Mouse (Mus musculus) brain, adult 2 months (tissue): ENCODE measurements around the gene Exosc5.
A peak's percentile ranks its signal among the peaks of the same experiment; 100 is the strongest.

Experiments
- DNase-seq: peaks from one replicate; pipeline ENCODE4 v3.0.0; 2011; ENCODE audit warnings: low read depth, low spot score

Gene Exosc5

DNA sequence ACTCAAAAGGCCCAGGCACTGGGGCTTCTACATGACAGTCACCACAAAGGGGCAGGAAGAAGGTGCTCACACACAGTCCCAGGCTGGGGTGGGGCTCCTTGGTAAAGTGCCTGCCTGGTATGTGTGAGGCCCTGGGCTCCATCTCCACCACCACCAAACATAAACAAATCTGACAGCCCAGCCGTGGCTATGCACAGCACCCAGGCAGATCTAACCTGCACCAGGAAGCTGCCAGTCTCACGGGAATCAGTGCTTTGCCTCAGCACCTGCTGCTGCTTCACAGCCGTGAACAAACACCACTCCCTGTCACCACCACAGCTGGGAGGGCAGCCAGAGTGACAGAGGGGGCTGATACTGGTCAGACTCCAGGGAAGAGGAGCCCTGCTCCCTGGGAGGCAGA is 22.6 kb upstream of the Exosc5 start:
- DNase-seq = no peak

DNA sequence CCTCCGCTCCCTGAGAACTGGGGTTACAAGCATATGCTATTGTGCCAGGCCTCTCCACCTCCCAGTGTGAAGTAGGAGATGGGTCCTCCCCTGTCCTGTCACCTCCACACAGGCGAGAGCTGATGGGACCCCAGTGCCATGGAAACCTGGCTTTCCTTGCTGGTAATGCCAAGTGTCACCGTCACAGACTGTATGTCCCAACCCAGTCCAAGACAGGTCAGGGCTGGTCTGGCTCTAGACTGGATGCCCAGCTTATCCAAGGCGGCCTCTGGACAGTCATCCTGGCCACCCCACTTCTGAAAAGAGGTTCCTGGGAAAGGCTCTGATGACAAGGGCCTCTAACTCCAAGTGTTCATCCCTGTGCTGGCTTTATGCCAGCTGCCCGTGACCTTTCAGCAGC is 21.9 kb upstream of the Exosc5 start:
- DNase-seq = no peak

DNA sequence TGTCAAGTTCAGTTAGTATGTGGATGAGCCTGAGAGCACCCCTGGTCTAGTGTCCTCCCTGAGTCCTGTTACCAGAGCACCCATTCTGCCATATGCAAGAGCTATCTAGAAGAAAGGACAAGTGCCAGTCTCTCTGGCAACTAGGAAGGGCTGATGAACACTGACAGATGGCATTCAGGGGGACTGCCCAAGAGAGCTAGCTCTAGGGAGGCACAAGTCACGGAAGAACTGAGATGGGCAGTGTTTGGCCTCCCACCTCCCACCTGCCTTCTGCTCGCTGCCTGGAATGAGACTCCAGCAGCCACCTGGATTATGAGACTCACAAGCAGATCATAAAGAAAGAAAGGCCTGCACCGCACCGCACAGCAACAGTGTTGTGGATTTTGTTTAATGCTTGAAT is 19.2 kb upstream of the Exosc5 start:
- DNase-seq = peak; percentile 88

DNA sequence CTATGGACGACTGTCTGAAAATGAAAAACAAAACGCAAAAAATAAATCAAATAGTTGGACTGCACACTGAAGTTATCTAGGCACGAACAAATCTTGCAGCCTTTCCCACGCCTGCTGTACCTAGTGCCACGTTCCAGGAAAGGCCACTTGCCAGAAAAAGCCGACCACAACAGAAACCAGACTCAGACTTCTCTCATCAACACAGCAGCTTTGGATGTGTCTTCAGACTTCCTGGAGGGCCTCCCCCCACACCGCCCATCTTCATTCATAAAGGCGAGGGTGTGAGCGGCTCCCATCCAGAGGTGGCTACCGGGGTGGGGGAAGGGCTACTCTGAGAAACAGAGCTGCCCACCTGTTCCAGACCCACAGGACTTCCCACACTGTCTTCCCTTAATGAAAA is 14.8 kb upstream of the Exosc5 start:
- no peak for DNase-seq

DNA sequence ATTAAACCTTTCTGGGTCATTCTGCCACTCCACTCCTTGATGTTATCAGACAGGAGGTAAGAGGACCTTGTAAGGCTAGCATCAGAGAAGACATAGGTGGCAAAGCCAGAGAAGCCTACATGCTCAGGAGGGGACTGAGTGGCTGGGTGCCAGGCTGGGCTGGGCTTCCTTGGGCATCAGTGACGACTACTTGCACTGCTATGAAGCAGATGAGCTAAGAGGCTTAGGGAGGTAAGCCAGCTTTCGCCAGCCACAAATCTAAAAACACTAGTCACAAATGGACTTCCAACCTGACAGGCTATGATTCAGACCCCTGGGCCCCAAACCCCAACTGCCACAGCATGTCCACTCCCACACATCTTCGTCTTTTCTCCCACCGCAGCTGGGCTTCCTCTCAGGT is 14.3 kb upstream of the Exosc5 start:
- DNase-seq = no peak

DNA sequence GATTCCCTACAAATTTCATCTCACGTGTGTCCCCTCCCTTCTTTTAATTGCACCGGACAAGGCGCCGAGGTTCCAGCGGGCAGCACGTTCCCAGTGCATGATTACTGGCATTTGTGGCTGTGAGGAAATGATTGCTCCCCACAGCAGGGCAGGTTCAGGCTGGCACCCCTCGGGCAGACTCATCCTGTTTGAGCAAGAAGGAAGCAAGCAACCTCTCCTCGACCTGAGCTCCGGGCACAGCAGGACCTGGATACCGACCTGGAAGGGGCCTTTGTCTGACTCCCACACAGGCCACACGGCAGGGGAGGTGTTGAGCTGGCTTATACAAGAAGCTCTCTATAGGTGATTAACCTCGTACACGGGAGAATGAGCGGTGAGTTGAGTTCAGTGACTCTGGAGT is 13.9 kb upstream of the Exosc5 start:
- no peak for DNase-seq

DNA sequence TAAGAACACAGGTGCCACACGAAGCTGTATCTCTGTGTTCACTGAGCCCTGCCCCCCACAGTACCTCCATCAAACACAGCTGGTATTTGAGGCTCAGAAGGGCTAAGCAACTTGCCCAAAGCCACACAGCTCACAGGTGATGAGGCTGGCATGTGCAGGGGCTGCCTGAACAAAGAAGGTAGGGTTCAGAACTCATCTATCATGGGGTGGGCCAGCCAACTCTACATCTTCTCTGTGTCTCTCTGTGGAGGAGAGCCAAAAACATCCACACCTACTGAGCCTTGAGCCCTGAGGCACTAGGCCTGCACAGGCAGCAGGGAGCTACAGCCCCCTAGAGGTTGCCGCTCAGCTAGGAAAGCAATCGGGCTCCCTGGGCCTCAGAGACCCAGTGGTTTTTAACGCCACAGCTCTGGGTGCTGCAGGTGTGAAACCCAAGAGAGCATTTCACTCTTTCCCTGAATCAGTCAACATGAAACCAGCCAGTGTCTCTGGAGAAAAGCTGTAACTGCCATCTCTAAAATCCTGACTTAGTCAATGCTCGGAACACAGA is 11.3 kb upstream of the Exosc5 start:
- no peak for DNase-seq

DNA sequence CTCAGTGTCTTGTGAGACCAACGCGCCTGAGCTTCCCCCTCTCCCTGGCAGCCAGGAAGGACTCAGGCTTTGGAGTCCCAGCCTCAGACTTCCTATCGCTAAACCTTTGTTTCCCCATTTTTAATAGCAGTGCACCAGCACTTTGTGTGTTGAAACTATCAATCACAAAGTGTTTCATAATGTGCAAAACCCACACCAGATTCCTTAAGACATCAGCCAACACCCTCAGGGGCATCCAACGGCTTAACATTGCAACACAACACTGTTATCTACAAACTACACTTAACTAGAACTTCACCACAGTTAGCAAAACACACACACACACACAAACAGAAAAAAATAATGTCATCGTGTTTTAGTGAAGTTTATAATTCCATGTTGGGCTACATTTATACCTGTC is 9.1 kb upstream of the Exosc5 start:
- DNase-seq = no peak

DNA sequence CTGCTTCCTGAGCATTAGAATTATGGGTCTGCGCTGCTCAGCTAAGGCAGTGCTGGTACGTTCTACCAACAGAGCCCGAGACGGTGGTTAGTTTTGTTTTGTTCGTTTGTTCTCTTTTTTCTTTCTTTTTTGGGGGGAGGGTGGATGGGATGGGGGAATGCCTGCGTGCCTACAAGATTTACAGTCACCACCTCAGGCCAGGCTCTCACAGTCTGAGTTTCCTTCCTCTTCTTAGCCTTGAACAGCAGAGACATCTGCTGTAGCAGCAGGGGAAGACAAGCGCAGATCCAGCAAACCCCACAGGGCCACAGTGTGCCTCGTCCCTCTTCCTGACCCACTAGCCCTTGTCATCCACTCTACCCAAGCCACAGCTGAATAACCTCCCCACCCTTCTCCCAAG is 7.7 kb upstream of the Exosc5 start:
- DNase-seq = peak; percentile 44

DNA sequence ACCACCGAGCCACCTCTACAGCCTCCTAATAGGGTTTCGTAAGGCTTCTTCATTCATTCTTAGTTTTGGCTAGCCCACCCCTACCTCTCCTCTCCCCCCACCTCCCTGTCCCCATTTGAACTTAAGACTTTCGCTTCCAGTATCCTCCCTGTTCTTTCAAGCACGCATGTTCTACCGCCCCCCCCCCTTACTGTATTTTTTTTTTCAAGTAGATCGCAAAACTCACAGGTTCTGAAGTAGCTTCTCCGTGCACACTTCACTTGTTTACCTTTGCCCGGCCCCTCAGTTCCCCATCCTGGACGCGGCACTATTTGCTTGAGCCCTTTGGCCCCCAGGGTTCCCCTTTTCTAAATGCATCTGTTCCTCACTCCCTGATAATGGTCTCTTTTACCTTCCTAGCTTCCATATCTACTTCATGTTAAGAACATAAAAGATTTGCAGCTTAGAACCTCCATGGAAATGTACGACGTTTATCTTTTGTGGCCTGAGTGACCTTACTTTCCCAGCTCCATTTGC is 6.7 kb upstream of the Exosc5 start:
- DNase-seq = no peak

DNA sequence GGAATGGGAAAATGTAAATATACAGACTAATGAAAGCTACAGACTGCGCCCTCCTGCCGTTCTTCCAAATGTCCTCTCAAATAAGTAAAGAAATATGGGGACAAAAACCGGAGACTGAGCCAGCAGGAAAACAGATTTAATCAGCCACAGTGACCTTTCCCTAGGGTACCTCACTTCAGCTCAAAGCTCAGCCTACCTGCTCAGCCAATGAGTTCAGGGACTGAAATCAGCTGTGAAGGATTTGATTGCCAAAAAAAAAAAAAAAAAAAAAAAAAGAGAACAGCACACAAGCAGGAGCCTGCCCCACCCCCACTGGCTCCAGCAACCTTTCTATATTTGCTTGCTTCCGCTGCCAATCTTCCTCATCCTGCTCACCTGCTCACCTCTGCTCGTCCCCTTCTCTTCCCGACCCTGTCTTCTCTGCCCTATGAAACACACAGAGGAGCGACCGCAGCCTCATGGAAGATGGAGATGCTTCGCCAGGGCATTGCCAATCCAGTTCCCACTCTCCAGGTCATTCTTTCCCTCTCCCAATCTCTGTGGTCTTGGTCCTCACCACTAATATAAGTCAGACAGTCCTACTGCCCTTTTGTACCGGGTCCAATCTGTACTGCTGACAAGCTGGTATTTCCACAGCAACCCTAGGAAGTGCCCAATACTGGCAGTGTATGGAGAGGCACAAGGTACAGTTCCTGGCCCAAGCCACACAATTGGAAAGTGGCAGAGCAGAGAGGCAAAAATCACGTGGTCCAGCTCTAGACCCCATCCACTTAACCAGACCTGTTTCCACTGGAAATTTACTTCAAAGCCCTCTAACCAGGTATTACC is 3.1 kb upstream of the Exosc5 start:
- peak; percentile 73 for DNase-seq

DNA sequence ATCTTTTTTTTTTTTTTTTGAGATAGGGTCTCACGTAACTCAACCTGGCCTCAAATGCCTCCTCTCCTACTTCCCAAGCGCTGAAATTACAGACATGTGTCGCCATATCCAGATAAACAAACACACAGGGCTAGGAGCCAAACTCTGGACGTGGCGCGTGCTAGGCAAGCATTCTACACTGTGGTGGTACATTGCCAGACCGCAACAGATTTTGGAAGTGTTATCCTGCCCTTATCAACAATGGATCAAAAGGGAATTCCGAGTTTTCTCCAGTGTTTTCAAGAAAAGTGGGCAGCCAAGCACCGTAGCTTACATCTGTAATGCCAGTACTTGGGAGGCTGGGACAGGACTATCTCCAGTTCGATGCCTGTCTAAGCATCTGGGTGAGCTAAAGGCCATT is 1.2 kb upstream of the Exosc5 start:
- DNase-seq = no peak

DNA sequence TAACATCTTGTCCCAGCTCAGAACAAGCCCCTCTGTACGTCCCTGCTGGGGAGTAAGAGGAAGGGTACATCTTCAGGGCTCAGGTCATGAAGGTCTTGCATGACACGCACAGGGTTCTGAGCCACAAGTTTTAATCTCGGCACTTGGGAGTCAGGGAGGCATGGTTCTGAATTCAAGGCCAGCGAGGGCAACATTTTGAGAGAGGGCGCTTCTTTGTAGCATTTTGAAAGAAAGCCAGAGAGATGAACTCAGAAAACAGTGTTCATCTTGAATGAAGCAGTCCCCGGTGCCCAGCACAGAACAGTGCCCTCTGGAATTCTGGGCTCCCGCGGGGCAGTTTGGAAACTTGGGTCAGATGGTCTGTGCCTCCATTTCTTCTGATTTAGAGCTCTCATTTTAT is 7.4 kb downstream of the Exosc5 start:
- no peak for DNase-seq

DNA sequence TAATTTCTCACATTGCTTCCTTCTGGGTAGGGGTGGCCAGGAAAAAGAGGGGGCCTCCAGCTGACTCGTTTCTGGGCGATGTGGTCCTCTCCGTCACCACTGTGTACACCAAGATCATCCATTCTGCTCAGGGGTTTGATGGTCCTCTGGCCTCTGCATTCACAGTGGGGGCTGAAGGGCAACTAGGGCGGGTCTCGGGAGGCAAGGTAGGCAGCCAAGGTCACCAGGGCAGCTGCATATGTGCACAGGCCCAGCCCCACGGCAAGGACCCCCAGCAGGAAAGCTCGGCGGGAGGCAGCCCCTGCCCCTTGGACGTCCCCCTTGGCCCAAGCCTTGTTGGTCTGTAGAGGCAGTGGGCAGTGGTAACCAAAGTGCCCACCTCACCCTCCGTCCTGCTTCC is 10.2 kb downstream of the Exosc5 start:
- DNase-seq = no peak

DNA sequence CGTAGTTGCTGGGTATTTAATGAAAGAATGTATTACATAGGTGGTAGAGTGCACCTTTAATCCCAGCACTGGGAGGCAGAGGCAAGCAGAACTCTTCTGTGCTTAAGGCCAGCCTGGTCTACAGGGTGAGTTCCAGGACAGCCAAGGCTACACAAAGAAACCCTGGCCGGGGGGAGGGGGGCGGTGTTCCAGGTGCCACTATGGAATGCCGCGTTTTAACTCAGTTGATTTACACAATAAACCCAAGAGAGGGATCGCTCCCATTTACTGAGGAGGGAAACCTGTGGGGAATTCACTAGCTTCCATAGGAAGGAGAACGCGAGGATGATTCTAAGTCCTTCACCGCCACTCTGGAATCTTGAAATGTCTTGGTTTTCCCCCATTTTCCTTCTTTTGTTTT is 10.7 kb downstream of the Exosc5 start:
- no peak for DNase-seq

DNA sequence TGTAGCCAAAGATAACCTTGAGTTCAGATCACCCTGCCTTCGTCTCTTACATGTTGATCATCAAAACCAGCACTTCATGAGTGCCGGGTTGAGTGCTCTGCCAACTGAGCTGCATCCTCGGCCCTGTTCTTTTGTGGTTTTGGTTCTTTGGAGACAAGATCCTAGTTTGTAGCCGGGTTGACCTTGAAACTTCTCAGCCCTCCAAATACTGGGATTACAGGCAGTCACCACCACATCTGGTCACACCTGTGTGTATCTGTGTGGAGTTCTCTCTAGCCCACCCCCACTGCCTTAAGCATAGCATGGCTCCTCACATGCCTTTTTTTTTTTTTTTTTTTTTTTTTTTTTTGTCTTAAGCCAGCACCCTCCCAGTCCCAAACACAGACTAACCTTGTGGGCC is 11.1 kb downstream of the Exosc5 start:
- DNase-seq = no peak

DNA sequence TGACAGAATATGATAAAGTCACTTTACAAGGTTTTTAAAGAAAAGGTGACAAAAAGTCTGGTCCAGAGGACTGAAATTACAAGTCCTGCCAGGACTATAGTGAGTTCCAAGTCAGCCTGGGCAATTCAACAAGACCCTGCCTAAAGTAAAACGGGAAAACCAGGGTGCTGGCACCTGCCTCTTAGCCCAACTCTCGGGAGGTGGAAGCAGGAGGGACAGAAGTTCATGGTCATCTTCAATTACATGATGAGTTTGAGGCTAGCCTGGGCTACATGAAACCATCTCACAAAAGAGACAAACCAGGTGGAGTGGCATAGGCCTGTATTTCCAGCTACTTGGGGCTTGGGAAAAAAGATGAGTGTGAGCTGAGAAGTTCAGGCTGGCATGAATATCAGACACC is 12.7 kb downstream of the Exosc5 start:
- DNase-seq = no peak

DNA sequence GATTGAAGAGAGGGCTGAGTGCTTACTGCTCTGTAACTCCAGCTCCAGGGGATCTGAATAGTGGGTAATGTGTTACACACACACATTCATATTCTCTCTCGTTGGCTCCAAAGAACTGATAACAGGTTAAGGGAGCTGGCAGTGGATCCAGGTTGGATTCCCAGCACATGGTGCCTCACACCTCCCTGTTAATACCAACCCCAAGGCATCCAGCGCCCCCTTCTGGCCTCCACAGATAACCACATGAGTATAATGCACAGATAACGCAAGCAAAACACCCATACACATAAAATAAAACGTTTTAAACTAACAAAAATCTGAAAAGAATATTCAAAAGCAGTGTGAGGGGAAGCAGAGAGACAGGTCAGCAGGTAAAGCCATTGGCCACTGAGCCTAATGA is 13.5 kb downstream of the Exosc5 start:
- no peak for DNase-seq

DNA sequence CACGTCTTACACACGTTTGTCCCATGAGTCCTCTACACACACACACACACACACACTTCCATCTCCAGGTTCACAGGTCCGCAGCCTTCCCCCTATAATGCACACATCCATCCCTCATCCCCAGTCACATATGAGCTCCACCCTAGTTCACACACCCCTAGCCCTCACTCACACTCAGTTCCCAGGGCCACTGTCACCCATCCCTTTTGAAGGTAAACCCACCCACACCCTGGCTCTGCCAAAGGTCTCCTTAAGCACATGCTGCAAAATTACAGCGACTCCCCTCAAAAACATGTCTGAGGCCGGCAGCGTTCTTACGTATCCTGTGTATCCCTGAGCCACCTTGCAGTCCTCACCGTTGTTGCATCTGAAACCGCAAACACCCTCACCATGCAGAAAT is 15.3 kb downstream of the Exosc5 start:
- DNase-seq = peak; percentile 31

DNA sequence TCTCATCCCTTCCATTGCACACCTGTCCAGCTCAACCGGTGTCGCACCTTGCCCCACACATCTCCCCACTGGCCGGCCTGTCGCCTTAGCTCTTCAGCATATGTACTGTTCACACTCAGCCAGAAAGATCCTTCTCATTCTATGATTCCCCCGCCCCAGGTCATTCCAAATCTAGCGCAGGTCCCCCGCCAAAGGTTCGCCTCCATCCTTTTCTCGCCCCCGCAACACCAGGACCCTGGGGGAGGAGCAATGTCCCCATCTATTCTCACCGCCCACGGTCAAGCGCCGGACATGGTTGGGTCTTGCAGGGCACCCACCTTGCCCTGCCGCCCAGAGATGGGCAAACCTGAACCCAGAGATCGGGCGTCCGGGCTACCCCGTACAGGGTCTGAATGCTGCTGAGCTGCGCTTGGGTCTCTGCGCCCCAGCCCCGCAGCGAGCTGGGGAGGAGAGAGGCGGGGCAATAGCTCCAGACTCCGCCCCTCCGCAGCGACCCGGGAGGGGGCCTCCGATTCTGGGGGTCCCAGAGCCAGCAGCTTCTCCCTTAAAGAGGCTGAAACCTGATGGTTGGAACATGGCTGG is 15.8 kb downstream of the Exosc5 start, which contains the start of gene Tmem91:
TSS of gene Tmem91 (minus strand) at position 448 of the 582 bp plus-strand sequence.
- peak; percentile 14 for DNase-seq

DNA sequence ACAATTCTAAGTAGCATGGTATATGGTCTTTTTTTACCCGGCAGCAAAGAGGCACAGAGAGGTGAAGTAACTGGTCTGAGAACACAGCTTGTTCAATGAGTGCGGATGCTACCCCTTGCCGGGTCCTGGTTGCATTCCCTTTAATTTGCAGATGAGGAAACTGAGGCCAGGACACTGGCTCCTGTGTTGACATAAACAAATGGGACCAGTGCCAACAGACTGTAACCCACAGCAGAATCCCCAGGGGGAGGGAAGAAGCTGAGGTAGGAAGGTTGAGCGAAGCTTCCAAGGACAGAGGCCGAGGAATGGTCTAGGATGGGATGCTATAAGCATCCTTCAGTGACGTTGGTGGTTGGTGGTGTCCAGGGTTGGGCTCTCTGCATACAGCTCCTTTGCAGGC is 16.4 kb downstream of the Exosc5 start:
- DNase-seq = no peak

DNA sequence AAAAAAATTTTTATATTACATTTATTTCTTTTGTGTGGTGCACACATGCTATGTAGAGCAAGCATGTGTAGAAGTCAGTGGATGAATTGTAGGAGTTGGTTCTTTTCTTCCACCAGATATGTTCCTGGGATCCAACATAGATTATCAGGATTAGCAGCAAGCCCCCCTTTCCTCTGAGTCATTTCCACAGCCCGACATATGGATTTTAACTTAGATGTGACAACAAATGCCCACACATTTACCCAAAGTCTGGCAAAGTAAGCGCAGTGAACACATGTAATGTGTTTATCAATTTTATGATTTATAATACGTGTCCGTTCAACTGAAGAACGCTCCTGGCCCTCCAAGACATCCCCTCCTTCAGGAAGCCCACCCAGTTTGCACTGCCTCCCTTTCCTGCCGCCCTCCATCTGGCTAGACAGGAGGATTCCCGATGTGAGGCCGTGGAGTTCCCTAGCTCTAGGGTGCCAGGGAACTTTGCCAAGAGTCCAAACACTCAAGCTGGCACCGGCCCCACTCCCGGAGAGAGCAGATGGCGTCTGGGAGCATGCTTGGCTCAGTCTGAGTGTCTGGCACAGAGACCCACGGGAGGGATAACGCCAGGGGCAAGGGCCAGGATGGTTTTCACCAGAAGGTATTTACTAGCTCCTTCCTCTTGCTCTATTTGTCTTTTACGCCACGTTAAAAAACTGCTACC is 17.3 kb downstream of the Exosc5 start:
- DNase-seq = peak; percentile 97
